Mouse (Mus musculus) MEL (cell line): Measurements from ENCODE around the gene Gm20388. TPM values are rescaled to one million over a fixed set of nuclear protein-coding genes. Genes with fewer than 3 reads are reported as not detected.

Experiments used
- DNase-seq: peaks from one replicate; pipeline ENCODE4 v3.0.0; 2011; ENCODE audit warnings: low read depth, low spot score
- H3K27ac ChIP-seq: 2 replicates; pipeline ENCODE4 v1.5.1; 2012; ENCODE audit warnings: low read depth, mild to moderate bottlenecking, control low read depth, low read length, moderate library complexity; ENCODE audit not compliant: control insufficient read depth
- H3K27me3 ChIP-seq, 2 experiments: fragments of 150-350 bp in 1 of 2; sonication (generic) in 1 of 2; 2 replicates each; pipeline ENCODE4 v1.6.1; 2012; ENCODE audit warnings: low read length in 2 of 2, mild to moderate bottlenecking in 2 of 2, improper control_type of control experiment in 1 of 2, moderate library complexity in 1 of 2; ENCODE audit not compliant: insufficient read depth in 2 of 2, control insufficient read depth in 1 of 2
- H3K36me3 ChIP-seq, 2 experiments: 2 replicates each; pipeline ENCODE4 v1.6.1; 2012 to 2014; ENCODE audit warnings: low read length in 2 of 2, improper control_type of control experiment in 1 of 2, inconsistent platforms in 1 of 2, mild to moderate bottlenecking in 1 of 2; ENCODE audit not compliant: insufficient read depth in 2 of 2, control insufficient read depth in 1 of 2
- H3K4me1 ChIP-seq, 2 experiments: fragments of 150-350 bp in 1 of 2; sonication (generic) in 1 of 2; 2 replicates each; pipeline ENCODE4 v1.6.1; 2012; ENCODE audit warnings: low read length in 2 of 2, improper control_type of control experiment in 1 of 2, mild to moderate bottlenecking in 1 of 2; ENCODE audit not compliant: insufficient read depth in 2 of 2, control insufficient read depth in 1 of 2
- H3K4me3 ChIP-seq, 2 experiments: fragments of 150-350 bp in 1 of 2; sonication (generic) in 1 of 2; 2 replicates each; pipeline ENCODE4 v1.5.1; 2012; ENCODE audit warnings: low read depth in 2 of 2, low read length in 2 of 2, mild to moderate bottlenecking in 2 of 2, moderate library complexity in 2 of 2, control low read depth in 1 of 2, improper control_type of control experiment in 1 of 2; ENCODE audit not compliant: control insufficient read depth in 1 of 2, insufficient read depth in 1 of 2
- H3K79me2 ChIP-seq: 2 replicates; pipeline ENCODE4 v1.6.1; 2012; ENCODE audit warnings: mild to moderate bottlenecking, low read length, moderate library complexity; ENCODE audit not compliant: control insufficient read depth, poor library complexity, insufficient read depth
- H3K9ac ChIP-seq: 2 replicates; pipeline ENCODE4 v1.6.1; 2012; ENCODE audit warnings: low read depth, mild to moderate bottlenecking, control low read depth, low read length, moderate library complexity; ENCODE audit not compliant: control insufficient read depth, poor library complexity, severe bottlenecking
- H3K9me3 ChIP-seq: fragments of 150-350 bp; sonication (generic); replicated peaks from 2 replicates; pipeline ENCODE4 v1.6.1; 2012; ENCODE audit warnings: mild to moderate bottlenecking, low read length, improper control_type of control experiment, moderate library complexity; ENCODE audit not compliant: insufficient read depth
- CTCF ChIP-seq, 3 experiments: IDR thresholded peaks in 2 of 3; conservative IDR thresholded peaks in 1 of 3; 2 replicates each; pipeline ENCODE4 v1.5.1; 2011 to 2012; ENCODE audit warnings: low read length in 3 of 3, low read depth in 2 of 3, mild to moderate bottlenecking in 2 of 3, improper control_type of control experiment in 1 of 3, inconsistent platforms in 1 of 3, mixed read lengths in 1 of 3, moderate library complexity in 1 of 3; ENCODE audit not compliant: control insufficient read depth in 1 of 3, insufficient read depth in 1 of 3, poor library complexity in 1 of 3, severe bottlenecking in 1 of 3
- E2F4 ChIP-seq: IDR thresholded peaks from 2 replicates; pipeline ENCODE4 v1.6.1; 2011; ENCODE audit warnings: low read depth, low read length, improper control_type of control experiment, borderline replicate concordance
- ELF1 ChIP-seq: IDR thresholded peaks from 2 replicates; pipeline ENCODE4 v1.6.1; 2014; ENCODE audit warnings: low read depth, mild to moderate bottlenecking, inconsistent platforms, low read length, improper control_type of control experiment, moderate library complexity
- EP300 ChIP-seq, 2 experiments: IDR thresholded peaks; 2 replicates each; pipeline ENCODE4 v1.6.1; 2011; ENCODE audit warnings: improper control_type of control experiment in 2 of 2, low read length in 2 of 2, low read depth in 1 of 2, mild to moderate bottlenecking in 1 of 2
- ETS1 ChIP-seq: IDR thresholded peaks from 2 replicates; pipeline ENCODE4 v1.6.1; 2012; ENCODE audit warnings: low read depth, mild to moderate bottlenecking, inconsistent platforms, low read length, improper control_type of control experiment, moderate library complexity
- GATA1 ChIP-seq: IDR thresholded peaks from 2 replicates; pipeline ENCODE4 v1.6.1; 2011; ENCODE audit warnings: low read depth, low read length, improper control_type of control experiment
- HCFC1 ChIP-seq: IDR thresholded peaks from 2 replicates; pipeline ENCODE4 v1.6.1; 2012; ENCODE audit warnings: low read depth, mild to moderate bottlenecking, inconsistent platforms, low read length, improper control_type of control experiment, moderate library complexity
- JUND ChIP-seq: IDR thresholded peaks from 2 replicates; pipeline ENCODE4 v1.6.1; 2011; ENCODE audit warnings: low read depth, mild to moderate bottlenecking, improper control_type of control experiment, low read length
- MAX ChIP-seq: IDR thresholded peaks from 2 replicates; pipeline ENCODE4 v1.6.1; 2011; ENCODE audit warnings: low read length, improper control_type of control experiment
- NRF1 ChIP-seq: IDR thresholded peaks from 2 replicates; pipeline ENCODE4 v1.6.1; 2014; ENCODE audit warnings: low read depth, mild to moderate bottlenecking, inconsistent platforms, low read length, improper control_type of control experiment, moderate library complexity; ENCODE audit not compliant: poor library complexity, insufficient read depth, severe bottlenecking
- RAD21 ChIP-seq: IDR thresholded peaks from 2 replicates; pipeline ENCODE4 v1.6.1; 2011; ENCODE audit warnings: mild to moderate bottlenecking, low read depth, low read length, improper control_type of control experiment
- RCOR1 ChIP-seq: IDR thresholded peaks from 2 replicates; pipeline ENCODE4 v1.6.1; 2012; ENCODE audit warnings: low read depth, mild to moderate bottlenecking, inconsistent platforms, low read length, improper control_type of control experiment
- SIN3A ChIP-seq: IDR thresholded peaks from 2 replicates; pipeline ENCODE4 v1.6.1; 2012; ENCODE audit warnings: low read length, improper control_type of control experiment, inconsistent platforms
- SMC3 ChIP-seq: IDR thresholded peaks from 2 replicates; pipeline ENCODE4 v1.6.1; 2011; ENCODE audit warnings: low read depth, low read length, improper control_type of control experiment
- TAL1 ChIP-seq: IDR thresholded peaks from 2 replicates; pipeline ENCODE4 v1.6.1; 2012; ENCODE audit warnings: mild to moderate bottlenecking, inconsistent platforms, low read length, moderate library complexity, mixed read lengths
- TBP ChIP-seq: IDR thresholded peaks from 2 replicates; pipeline ENCODE4 v1.8.0; 2011; ENCODE audit warnings: low read depth, low read length, improper control_type of control experiment
- TCF12 ChIP-seq: IDR thresholded peaks from 2 replicates; pipeline ENCODE4 v1.6.1; 2014; ENCODE audit warnings: low read depth, mild to moderate bottlenecking, inconsistent platforms, low read length, improper control_type of control experiment, moderate library complexity
- USF2 ChIP-seq, 2 experiments: IDR thresholded peaks; 2 replicates each; pipeline ENCODE4 v1.6.1; 2011 to 2012; ENCODE audit warnings: improper control_type of control experiment in 2 of 2, low read length in 2 of 2, borderline replicate concordance in 1 of 2, inconsistent platforms in 1 of 2, low read depth in 1 of 2, mild to moderate bottlenecking in 1 of 2; ENCODE audit not compliant: insufficient read depth in 1 of 2
- ZC3H11A ChIP-seq: IDR thresholded peaks from 2 replicates; pipeline ENCODE4 v1.6.1; 2012; ENCODE audit warnings: low read depth, mild to moderate bottlenecking, inconsistent platforms, low read length, improper control_type of control experiment
- ZNF384 ChIP-seq: IDR thresholded peaks from 2 replicates; pipeline ENCODE4 v1.6.1; 2012; ENCODE audit warnings: low read depth, mild to moderate bottlenecking, inconsistent platforms, low read length, improper control_type of control experiment
- polyA plus RNA-seq, 2 experiments: library from polyadenylated mRNA; stranded (reverse) in 1 of 2; unstranded in 1 of 2; fragments of >175 nt in 1 of 2; fragments of >200 nt in 1 of 2; gene quantifications; 2 replicates each; pipeline versions ENCODE4 v1.2.1 to v1.2.4; 2012; ENCODE audit warnings: low replicate concordance in 2 of 2, low read depth in 1 of 2; ENCODE audit not compliant: insufficient read length in 2 of 2, insufficient read depth in 1 of 2, missing spikeins in 1 of 2
- total RNA-seq: library from RNA; depleted of rRNA; stranded (reverse); fragments of 300-350 nt; gene quantifications from 2 replicates; pipeline ENCODE4 v1.2.3, GENCODE M21; 2012

Gene Gm20388
- total and polyA plus RNA-seq, 3 experiments = 11.1 to 17.8 TPM; not detected in 1

- H3K79me2 ChIP-seq = no peaks in the 10 kb centered on the region
- peaks cover 4 to 5% of the 10 kb centered on the region in 2 experiments for H3K4me1 ChIP-seq
- no peaks in the 10 kb centered on the region; a peak in 1 of 4 replicates for H3K36me3 ChIP-seq
- peak; percentile 82 for DNase-seq
- peak overlapping the region; percentile 60 to 63 for H3K4me3 ChIP-seq
- H3K9ac ChIP-seq = peak overlapping the region; percentile 25
- H3K27me3 ChIP-seq = no peaks in the 10 kb centered on the region
- H3K27ac ChIP-seq = no peak overlapping the region
- 0 out of 2 replicates have a peak, but pooled peaks cover 2% of the 10 kb centered on the region for H3K9me3 ChIP-seq
- TF ChIP-seq ZC3H11A (peak; percentile 57), SMC3 (peak; percentile 69), HCFC1 (0 out of 2 replicates have a peak, but pooled peaks have one; percentile 15), ZNF384 (peak; percentile 80), RCOR1 (peak; percentile 63), EP300 (IDR thresholded peaks at IDR 0.05; ENCODE audit: low read depth in 1 of 2, low read length in 2 of 2) (peak; percentile 46 to 47; a peak in 3 of 4 replicates), GATA1 (peak; percentile 63), ETS1 (peak; percentile 34; the same call in 1 of the 2 replicates), RAD21 (peak; percentile 59), JUND (no peak), CTCF (IDR thresholded peaks at IDR 0.05 in 2 of 3, conservative IDR thresholded peaks at IDR 0.05 in 1 of 3; ENCODE audit: control insufficient read depth in 1 of 3, insufficient read depth in 1 of 3, low read depth in 2 of 3, low read length in 3 of 3, poor library complexity in 1 of 3, severe bottlenecking in 1 of 3) (peak; percentile 74 to 88 (median 75)), TCF12 (peak; percentile 29; the same call in 1 of the 2 replicates), NRF1 (no peak), USF2 (IDR thresholded peaks at IDR 0.05; ENCODE audit: borderline replicate concordance in 1 of 2, insufficient read depth in 1 of 2, low read depth in 1 of 2, low read length in 2 of 2) (no peak)
Observed at GRCm38 (mm10) chr8:123422056-123422780, 3511.6 kb downstream of the Gm20388 start.

DNA sequence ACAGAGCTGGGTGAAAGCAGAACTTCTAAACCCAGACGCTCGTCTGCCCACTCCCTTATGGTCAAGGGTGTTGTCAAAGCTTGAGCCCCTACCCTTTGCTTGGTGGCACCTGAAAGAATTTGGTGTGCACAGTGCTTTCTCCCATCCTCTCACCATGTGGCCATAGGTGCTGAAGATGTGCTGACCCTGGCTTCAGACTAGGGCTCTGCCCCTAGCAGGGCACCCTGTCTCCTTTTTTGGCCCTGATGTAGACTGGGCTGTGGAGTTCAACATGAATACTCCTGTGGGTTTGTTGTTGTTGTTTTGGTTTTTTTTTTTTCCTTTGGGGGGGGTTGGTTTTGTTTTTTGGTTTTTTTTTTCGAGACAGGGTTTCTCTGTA lies 3512.1 kb downstream of the Gm20388 start:
- Histone ChIP-seq H3K27me3 (no peaks in the 10 kb centered on the region), H3K27ac (no peak overlapping the region), H3K4me3 (peak overlapping the region; percentile 11 to 63; a peak in 3 of 4 replicates), H3K79me2 (no peaks in the 10 kb centered on the region), H3K9me3 (0 out of 2 replicates have a peak, but pooled peaks cover 2% of the 10 kb centered on the region), H3K9ac (no peak overlapping the region; the same call in 1 of the 2 replicates), H3K36me3 (no peaks in the 10 kb centered on the region; a peak in 1 of 4 replicates), H3K4me1 (peaks cover 4% of the 10 kb centered on the region in 2 experiments; a peak in 3 of 4 replicates)
- TF ChIP-seq TBP (no peak), SIN3A (no peak), ZC3H11A (no peak), ELF1 (no peak), TAL1 (no peak), ETS1 (no peak), E2F4 (no peak), MAX (no peak), TCF12 (no peak), CTCF (IDR thresholded peaks at IDR 0.05 in 2 of 3, conservative IDR thresholded peaks at IDR 0.05 in 1 of 3; ENCODE audit: control insufficient read depth in 1 of 3, insufficient read depth in 1 of 3, low read depth in 2 of 3, low read length in 3 of 3, poor library complexity in 1 of 3, severe bottlenecking in 1 of 3) (no peak)
- DNase-seq = no peak
